Mouse (Mus musculus): Measurements from ENCODE around the gene Zfp580. TPM values are rescaled to one million over a fixed set of nuclear protein-coding genes. Genes with fewer than 3 reads are reported as not detected.

Gene Zfp580
- polyA plus RNA-seq, 1 experiment from 2014 or later, result 30.4 TPM

DNA sequence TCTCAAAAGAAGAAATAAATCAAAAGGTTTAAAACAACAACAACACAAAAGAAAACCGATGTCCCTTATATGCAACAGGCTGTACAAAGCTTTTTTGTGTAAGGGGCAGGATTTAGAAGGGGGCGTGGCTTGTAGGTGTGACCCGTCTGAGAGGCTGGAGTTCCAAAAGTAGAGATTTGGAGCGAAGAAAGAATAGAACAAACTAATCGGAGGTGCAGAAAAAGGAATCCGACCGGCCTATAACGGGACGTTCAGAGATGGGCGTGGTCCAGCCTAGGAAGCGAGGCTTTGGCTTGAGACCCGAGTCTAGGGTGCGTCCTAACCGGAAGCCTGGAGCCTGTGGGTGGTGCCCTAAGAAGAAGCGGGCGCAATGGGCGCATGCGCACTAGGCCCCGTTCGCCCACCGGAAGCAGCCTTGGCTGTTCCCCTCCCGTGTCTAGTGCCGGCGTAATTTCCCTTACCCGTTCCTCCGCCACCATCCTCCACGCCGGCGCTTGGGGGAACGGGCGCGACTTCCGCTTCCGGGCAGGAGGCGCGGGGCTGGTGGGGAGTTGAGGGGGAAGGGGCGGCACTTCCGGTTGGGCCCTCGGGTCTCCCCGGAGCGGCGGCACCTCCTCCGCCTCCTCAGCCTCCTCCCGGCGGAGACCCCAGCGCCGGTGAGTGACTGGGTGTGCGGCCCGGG is 31.2 kb upstream of the Zfp580 start, which contains the start of the genes Zfp865 and Ccdc106:
TSS of gene Zfp865 (plus strand) at position 377 of the 682 bp plus-strand sequence.
TSS of gene Ccdc106 (plus strand) at position 554 of the 682 bp plus-strand sequence.
- Histone ChIP-seq H3K9ac (replicated peaks; ENCODE audit: low read depth) (peak within 1 kb of the TSS; percentile 96), H3K4me1 (ENCODE audit: insufficient read depth, low read depth, low read length) (0 out of 2 replicates have a peak, but pooled peaks cover 4% of the 10 kb centered on the region), H3K4me3 (ENCODE audit: low read depth, low read length) (peak within 1 kb of the TSS; percentile 84), H3K27me3 (replicated peaks; ENCODE audit: insufficient read depth, low read length) (no peaks in the 10 kb centered on the region), H3K9me3 (ENCODE audit: low read length) (no peaks in the 10 kb centered on the region), H3K27ac (ENCODE audit: low read length) (peak within 1 kb of the TSS; percentile 98), H3K36me3 (ENCODE audit: insufficient read depth, low read length) (no peaks in the 10 kb centered on the region), H3K4me2 (replicated peaks; ENCODE audit: low read depth, low read length) (peak within 1 kb of the TSS; percentile 73)
- under 1% methylated on average over 40 of the region's 49 CpGs for WGBS
- peak; percentile 99 for DNase-seq (ENCODE audit: low spot score)
- ATAC-seq, result peak; percentile 88
- TF ChIP-seq EP300 (IDR thresholded peaks at IDR 0.05) (0 out of 2 replicates have a peak, but pooled peaks have one; percentile 9), CTCF (IDR thresholded peaks at IDR 0.05) (no peak)

DNA sequence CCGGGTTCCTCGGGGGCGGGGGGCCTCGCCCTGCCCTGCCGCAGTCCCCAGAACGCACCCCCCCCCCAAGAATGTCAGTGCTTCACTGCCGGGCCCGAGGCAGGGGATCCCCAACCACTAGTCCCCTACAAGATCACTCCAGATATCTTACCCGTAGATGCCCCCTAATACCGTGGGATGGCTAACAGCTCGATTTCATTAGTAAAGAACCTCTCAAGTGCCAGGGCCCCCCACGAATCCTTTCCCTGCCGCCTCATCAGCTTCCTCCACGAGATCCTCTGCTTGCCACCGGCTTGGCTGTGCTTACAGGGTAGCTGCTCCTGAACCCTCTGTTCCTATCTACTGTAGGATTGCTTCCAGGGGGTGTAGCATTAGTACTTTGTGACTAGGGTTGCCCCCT is 30.7 kb upstream of the Zfp580 start:
- 0% methylated on average over 8 of the region's 15 CpGs for WGBS
- Histone ChIP-seq H3K4me1 (ENCODE audit: insufficient read depth, low read depth, low read length) (0 out of 2 replicates have a peak, but pooled peaks cover 4% of the 10 kb centered on the region), H3K9me3 (ENCODE audit: low read length) (no peaks in the 10 kb centered on the region), H3K4me3 (ENCODE audit: low read depth, low read length) (peak overlapping the region; percentile 84), H3K27me3 (replicated peaks; ENCODE audit: insufficient read depth, low read length) (no peaks in the 10 kb centered on the region), H3K4me2 (replicated peaks; ENCODE audit: low read depth, low read length) (peak overlapping the region; percentile 73), H3K36me3 (ENCODE audit: insufficient read depth, low read length) (no peaks in the 10 kb centered on the region), H3K9ac (replicated peaks; ENCODE audit: low read depth) (peak overlapping the region; percentile 96), H3K27ac (ENCODE audit: low read length) (peak overlapping the region; percentile 98)
- ATAC-seq, result peak; percentile 2; the same call in 1 of the 2 replicates
- DNase-seq (ENCODE audit: low spot score), result no peak
- TF ChIP-seq EP300 (IDR thresholded peaks at IDR 0.05), result no peak
- no peak for TF ChIP-seq CTCF (IDR thresholded peaks at IDR 0.05)

DNA sequence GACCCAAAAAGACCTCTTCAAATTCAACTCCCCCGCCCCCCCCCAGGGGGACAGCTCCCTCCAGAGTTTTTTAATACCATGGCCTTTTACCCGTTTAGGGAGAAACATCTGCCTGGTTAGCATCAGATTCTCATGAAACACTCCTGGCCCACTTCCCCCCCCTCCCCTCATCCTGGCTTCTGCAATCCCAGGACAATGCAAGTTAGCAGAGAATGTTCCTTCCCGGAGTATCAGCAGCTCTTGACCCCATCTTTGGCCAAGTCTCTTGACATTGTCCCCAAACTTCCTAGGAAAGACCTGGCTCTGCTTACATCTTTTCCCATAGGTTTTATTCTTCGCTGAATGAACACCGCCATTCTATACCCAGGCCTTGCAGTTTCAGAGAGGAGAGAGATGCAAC is 30.1 kb upstream of the Zfp580 start:
- Histone ChIP-seq H3K36me3 (ENCODE audit: insufficient read depth, low read length) (no peaks in the 10 kb centered on the region), H3K4me3 (ENCODE audit: low read depth, low read length) (peak overlapping the region; percentile 84), H3K27me3 (replicated peaks; ENCODE audit: insufficient read depth, low read length) (no peaks in the 10 kb centered on the region), H3K27ac (ENCODE audit: low read length) (peak overlapping the region; percentile 98), H3K4me1 (ENCODE audit: insufficient read depth, low read depth, low read length) (0 out of 2 replicates have a peak, but pooled peaks cover 4% of the 10 kb centered on the region), H3K9ac (replicated peaks; ENCODE audit: low read depth) (peak overlapping the region; percentile 96), H3K9me3 (ENCODE audit: low read length) (no peaks in the 10 kb centered on the region), H3K4me2 (replicated peaks; ENCODE audit: low read depth, low read length) (peak overlapping the region; percentile 73)
- DNase-seq (ENCODE audit: low spot score), result no peak
- no peak for ATAC-seq
- 43% methylated on average over 5 of the region's 5 CpGs for WGBS
- TF ChIP-seq EP300 (IDR thresholded peaks at IDR 0.05), result no peak
- no peak for TF ChIP-seq CTCF (IDR thresholded peaks at IDR 0.05)

DNA sequence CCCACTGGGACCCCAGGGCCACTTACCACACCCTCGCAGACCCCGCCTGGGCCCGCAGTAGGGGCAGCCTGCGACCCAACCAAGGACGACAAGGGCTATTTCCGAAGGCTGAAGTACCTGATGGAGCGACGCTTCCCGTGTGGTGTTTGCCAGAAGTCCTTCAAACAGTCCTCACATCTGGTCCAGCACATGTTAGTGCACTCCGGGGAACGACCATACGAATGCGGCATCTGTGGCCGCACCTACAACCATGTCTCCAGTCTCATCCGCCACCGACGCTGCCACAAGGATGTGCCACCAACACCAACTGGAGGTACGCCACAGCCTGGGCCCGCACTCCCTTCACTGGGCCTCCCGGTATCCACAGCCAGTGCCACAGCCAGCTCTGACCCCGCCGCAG is 21.8 kb upstream of the Zfp580 start:
- no peaks in the 10 kb centered on the region for H3K4me1 ChIP-seq (ENCODE audit: insufficient read depth, low read depth, low read length)
- DNase-seq (ENCODE audit: low spot score) (no peak), ATAC-seq (no peak)
- no peak overlapping the region for H3K27ac ChIP-seq (ENCODE audit: low read length)
- TF ChIP-seq EP300 (IDR thresholded peaks at IDR 0.05) (no peak), CTCF (IDR thresholded peaks at IDR 0.05) (no peak)
- H3K4me3 ChIP-seq (ENCODE audit: low read depth, low read length), result no peak overlapping the region
- no peak overlapping the region for H3K9ac ChIP-seq (replicated peaks; ENCODE audit: low read depth)
- H3K36me3 ChIP-seq (ENCODE audit: insufficient read depth, low read length), result peaks cover 50% of the 10 kb centered on the region
- peaks cover 25% of the 10 kb centered on the region for H3K9me3 ChIP-seq (ENCODE audit: low read length)
- H3K27me3 ChIP-seq (replicated peaks; ENCODE audit: insufficient read depth, low read length), result no peaks in the 10 kb centered on the region
- no peak overlapping the region for H3K4me2 ChIP-seq (replicated peaks; ENCODE audit: low read depth, low read length)
- 95% methylated on average over 22 of the region's 22 CpGs for WGBS

DNA sequence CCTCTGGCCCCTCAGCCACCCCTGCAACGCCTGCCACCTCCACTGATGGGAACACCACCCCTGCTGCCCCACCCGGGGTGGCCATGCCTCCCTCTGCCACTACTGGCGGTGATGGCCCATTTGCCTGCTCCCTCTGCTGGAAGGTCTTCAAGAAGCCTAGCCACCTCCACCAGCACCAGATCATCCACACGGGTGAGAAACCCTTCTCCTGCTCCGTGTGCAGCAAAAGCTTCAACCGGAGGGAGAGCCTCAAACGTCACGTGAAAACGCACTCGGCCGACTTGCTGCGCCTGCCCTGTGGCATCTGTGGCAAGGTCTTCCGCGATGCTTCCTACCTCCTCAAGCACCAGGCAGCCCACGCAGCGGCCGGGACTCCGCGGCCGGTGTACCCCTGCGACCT is 21.4 kb upstream of the Zfp580 start:
- Histone ChIP-seq H3K27ac (ENCODE audit: low read length) (no peak overlapping the region), H3K4me1 (ENCODE audit: insufficient read depth, low read depth, low read length) (no peaks in the 10 kb centered on the region), H3K27me3 (replicated peaks; ENCODE audit: insufficient read depth, low read length) (no peaks in the 10 kb centered on the region), H3K9ac (replicated peaks; ENCODE audit: low read depth) (no peak overlapping the region), H3K9me3 (ENCODE audit: low read length) (peaks cover 25% of the 10 kb centered on the region), H3K36me3 (ENCODE audit: insufficient read depth, low read length) (peaks cover 53% of the 10 kb centered on the region), H3K4me2 (replicated peaks; ENCODE audit: low read depth, low read length) (no peak overlapping the region), H3K4me3 (ENCODE audit: low read depth, low read length) (no peak overlapping the region)
- WGBS, result 95% methylated on average over 21 of the region's 21 CpGs
- DNase-seq (ENCODE audit: low spot score) (no peak), ATAC-seq (no peak)
- no peak for TF ChIP-seq EP300 (IDR thresholded peaks at IDR 0.05)
- no peak for TF ChIP-seq CTCF (IDR thresholded peaks at IDR 0.05)

DNA sequence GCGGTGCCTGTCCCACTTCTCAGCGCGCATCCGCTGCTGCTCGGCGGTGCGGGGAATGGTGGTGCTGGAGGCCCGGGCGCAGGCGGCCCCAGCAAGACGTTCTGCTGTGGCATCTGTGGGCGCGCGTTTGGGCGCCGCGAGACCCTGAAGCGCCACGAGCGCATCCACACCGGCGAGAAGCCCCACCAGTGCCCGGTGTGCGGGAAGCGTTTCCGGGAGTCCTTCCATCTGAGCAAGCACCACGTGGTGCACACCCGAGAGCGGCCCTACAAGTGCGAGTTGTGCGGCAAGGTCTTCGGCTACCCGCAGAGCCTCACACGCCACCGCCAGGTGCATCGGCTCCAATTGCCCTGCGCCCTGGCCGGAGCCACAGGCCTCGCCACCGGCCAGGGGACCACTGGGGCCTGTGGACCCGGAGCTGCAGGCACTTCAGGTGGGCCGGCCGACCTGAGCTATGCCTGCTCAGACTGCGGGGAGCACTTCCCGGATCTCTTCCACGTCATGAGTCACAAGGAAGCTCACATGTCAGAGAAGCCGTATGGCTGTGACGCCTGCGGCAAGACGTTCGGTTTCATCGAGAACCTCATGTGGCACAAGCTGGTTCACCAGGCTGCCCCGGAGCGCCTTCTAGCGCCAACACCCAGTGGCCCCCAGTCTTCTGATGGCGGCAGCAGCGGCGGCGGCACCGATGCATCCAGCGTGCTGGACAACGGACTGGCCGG is 20.6 kb upstream of the Zfp580 start:
- no peak for TF ChIP-seq CTCF (IDR thresholded peaks at IDR 0.05)
- TF ChIP-seq EP300 (IDR thresholded peaks at IDR 0.05), result no peak

More for the DNA sequence above, 20.6 kb upstream of the Zfp580 start:
- Histone ChIP-seq H3K4me3 (ENCODE audit: low read depth, low read length) (no peak overlapping the region), H3K9ac (replicated peaks; ENCODE audit: low read depth) (no peak overlapping the region), H3K36me3 (ENCODE audit: insufficient read depth, low read length) (peaks cover 53% of the 10 kb centered on the region), H3K27me3 (replicated peaks; ENCODE audit: insufficient read depth, low read length) (no peaks in the 10 kb centered on the region), H3K4me2 (replicated peaks; ENCODE audit: low read depth, low read length) (no peak overlapping the region), H3K27ac (ENCODE audit: low read length) (no peak overlapping the region), H3K4me1 (ENCODE audit: insufficient read depth, low read depth, low read length) (no peaks in the 10 kb centered on the region), H3K9me3 (ENCODE audit: low read length) (peaks cover 25% of the 10 kb centered on the region)
- ATAC-seq (peak; percentile 7; the same call in 1 of the 2 replicates), DNase-seq (ENCODE audit: low spot score) (no peak)
- 90% methylated on average over 62 of the region's 63 CpGs for WGBS

All from lung, postnatal 0 days (tissue).